Mouse (Mus musculus): Measurements from ENCODE around the gene Wdr63.

DNA sequence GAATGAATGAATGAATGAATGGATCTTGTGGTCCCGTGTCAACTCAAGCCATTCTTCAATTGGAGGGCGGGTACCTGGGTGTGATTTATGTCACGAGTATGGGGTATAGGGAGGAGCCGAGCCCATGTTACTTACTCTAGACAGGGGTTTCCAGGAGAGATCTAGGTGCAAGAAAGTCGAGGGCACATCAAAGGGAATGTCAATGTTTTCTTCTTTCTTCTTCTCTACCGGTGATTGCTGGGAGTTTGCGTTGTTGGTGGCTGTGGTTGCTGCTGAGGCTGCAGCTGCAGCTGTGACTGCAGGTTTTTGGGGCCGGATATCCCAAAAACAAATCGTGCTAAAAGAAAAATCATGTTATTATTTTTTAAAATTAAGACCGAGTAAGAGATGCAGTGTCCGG, 44.8 kb downstream of the Wdr63 start:
- TF ChIP-seq CTCF (IDR thresholded peaks at IDR 0.05; ENCODE audit: low read depth, low read length) (no peak), POLR2A (IDR thresholded peaks at IDR 0.05; ENCODE audit: extremely low read depth, insufficient read depth, low read length) (no peak)

Measured in liver, adult 2 months (tissue).